Mouse (Mus musculus) midbrain, embryonic 15.5 days (tissue): ENCODE measurements around the gene Dusp23. TPM values are rescaled to one million over a fixed set of nuclear protein-coding genes. Genes with fewer than 3 reads are reported as not detected.

Source experiments
- ATAC-seq: fragments of 200-750 bp; cut with Nextera tagmentation; replicated peaks from 2 replicates; pipeline ENCODE4 v1.8.0; 2017; ENCODE audit warnings: moderate TSS enrichment
- H3K27ac ChIP-seq: fragments of 300-500 bp; sonication (generic); 2 replicates; pipeline ENCODE4 v1.5.1; 2015; ENCODE audit warnings: mild to moderate bottlenecking, inconsistent platforms
- H3K27me3 ChIP-seq: fragments of 300-500 bp; sonication (generic); replicated peaks from 2 replicates; pipeline ENCODE4 v1.6.1; 2015; ENCODE audit warnings: inconsistent platforms
- H3K36me3 ChIP-seq: fragments of 300-500 bp; sonication (generic); replicated peaks from 2 replicates; pipeline ENCODE4 v1.6.1; 2015; ENCODE audit warnings: inconsistent platforms
- H3K4me1 ChIP-seq: fragments of 300-500 bp; sonication (generic); 2 replicates; pipeline ENCODE4 v1.6.1; 2015; ENCODE audit warnings: inconsistent platforms
- H3K4me2 ChIP-seq: fragments of 300-500 bp; sonication (generic); 2 replicates; pipeline ENCODE4 v1.6.1; 2015; ENCODE audit warnings: inconsistent platforms, mild to moderate bottlenecking, moderate library complexity
- H3K4me3 ChIP-seq: fragments of 300-500 bp; sonication (generic); 2 replicates; pipeline ENCODE4 v1.5.1; 2015; ENCODE audit warnings: mild to moderate bottlenecking, inconsistent platforms
- H3K9ac ChIP-seq: fragments of 300-500 bp; sonication (generic); 2 replicates; pipeline ENCODE4 v1.6.1; 2015; ENCODE audit warnings: mild to moderate bottlenecking, inconsistent platforms
- H3K9me3 ChIP-seq: fragments of 300-500 bp; sonication (generic); 2 replicates; pipeline ENCODE4 v1.6.1; 2016; ENCODE audit warnings: inconsistent platforms
- WGBS: fragments of 180-500 bp; shearing (Covaris S2); methylation state at CpG from one replicate; pipeline ENCODE4 v1.1.7; 2015; ENCODE audit warnings: mixed read lengths; 5-methylcytosine and 5-hydroxymethylcytosine counted together
- polyA plus RNA-seq: library from polyadenylated mRNA; unstranded; fragments of >200 nt; fragmentation: Nextera tagmentation; extraction: Ambion mirVana; gene quantifications from 2 replicates; pipeline ENCODE4 v1.2.1, GENCODE M21; 2015

The Dusp23 gene
- polyA plus RNA-seq, 1 experiment from 2014 or later: 6.8 TPM

DNA sequence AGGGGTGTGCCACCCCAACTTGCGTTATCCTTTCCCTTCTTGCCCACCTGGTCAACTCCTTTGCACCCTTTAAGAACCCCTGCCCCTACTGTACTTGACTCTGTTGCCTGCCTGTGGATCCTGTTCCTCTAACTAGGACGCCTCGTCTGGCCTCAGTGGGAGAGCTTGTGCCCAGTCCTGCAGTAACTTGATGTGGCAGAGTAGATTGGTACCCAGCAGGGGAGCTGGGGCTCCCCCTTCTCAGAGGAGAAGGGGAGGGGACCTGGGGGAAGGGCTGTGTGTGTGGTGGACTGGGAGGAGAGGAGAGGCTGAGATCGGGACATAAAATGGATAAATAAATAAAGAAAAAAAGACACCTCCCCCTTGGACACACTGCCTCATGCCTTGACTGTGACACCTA lies 47.7 kb downstream of the Dusp23 start:
- peaks cover 13% of the 10 kb centered on the region for H3K4me1 ChIP-seq
- ATAC-seq: peak; percentile 27; the same call in 1 of the 2 replicates
- no peaks in the 10 kb centered on the region for H3K36me3 ChIP-seq
- H3K9ac ChIP-seq: no peak overlapping the region
- 42% methylated on average over 4 of the region's 4 CpGs for WGBS
- H3K4me2 ChIP-seq: no peak overlapping the region
- H3K27me3 ChIP-seq: peaks cover 6% of the 10 kb centered on the region
- no peak overlapping the region for H3K4me3 ChIP-seq
- no peak overlapping the region for H3K27ac ChIP-seq
- no peaks in the 10 kb centered on the region for H3K9me3 ChIP-seq

GRCm38 (mm10) chr1:172584271-172584670 lies 48.5 kb downstream of the Dusp23 start:
- Histone ChIP-seq H3K4me2 (no peak overlapping the region), H3K9me3 (no peaks in the 10 kb centered on the region)
- 81% methylated on average over 6 of the region's 6 CpGs for WGBS

GRCm38 (mm10) chr1:172582436-172582835 lies 50.3 kb downstream of the Dusp23 start:
- H3K27ac ChIP-seq: no peak overlapping the region
- no peak overlapping the region for H3K9ac ChIP-seq
- no peak for ATAC-seq
- H3K4me1 ChIP-seq: peaks cover 13% of the 10 kb centered on the region
- 88% methylated on average over 8 of the region's 8 CpGs for WGBS
- no peaks in the 10 kb centered on the region for H3K9me3 ChIP-seq
- H3K36me3 ChIP-seq: no peaks in the 10 kb centered on the region
- H3K27me3 ChIP-seq: peaks cover 6% of the 10 kb centered on the region
- no peak overlapping the region for H3K4me2 ChIP-seq
- no peak overlapping the region for H3K4me3 ChIP-seq

More at GRCm38 (mm10) chr1:172584271-172584670, 48.5 kb downstream of the Dusp23 start:
- no peaks in the 10 kb centered on the region for H3K36me3 ChIP-seq
- H3K27ac ChIP-seq: no peak overlapping the region
- H3K4me3 ChIP-seq: no peak overlapping the region
- ATAC-seq: no peak
- H3K4me1 ChIP-seq: peaks cover 13% of the 10 kb centered on the region
- peaks cover 6% of the 10 kb centered on the region for H3K27me3 ChIP-seq
- H3K9ac ChIP-seq: no peak overlapping the region

Other genes with a start within 250 kb of the Dusp23 start
- gene Slamf9, start 157.6 kb downstream of the Dusp23 start, polyA plus RNA-seq: 0.13 and 0.47 TPM in 2 replicates
- 80.6 and 83.2 TPM in 2 replicates for gene Igsf9, start 151.2 kb downstream of the Dusp23 start, polyA plus RNA-seq
- gene Tagln2, start 132.9 kb downstream of the Dusp23 start, polyA plus RNA-seq: 57.2 and 58.7 TPM in 2 replicates
- 3.7 and 4.2 TPM in 2 replicates for gene Cfap45, start 112.2 kb downstream of the Dusp23 start, polyA plus RNA-seq
- 0.32 and 0.37 TPM in 2 replicates for gene Vsig8, start 77.0 kb downstream of the Dusp23 start, polyA plus RNA-seq
- gene Slamf8, start 42.4 kb downstream of the Dusp23 start, polyA plus RNA-seq: not detected in 2 replicates
- gene Fcrl6, start 30.4 kb downstream of the Dusp23 start, polyA plus RNA-seq: 0.17 and 0.19 TPM in 2 replicates
- gene Crp, start 65.1 kb upstream of the Dusp23 start, polyA plus RNA-seq: 0.13 TPM in 1 of 2 replicates, not detected in the other